Mouse (Mus musculus) skeletal muscle tissue, postnatal 0 days (tissue): ENCODE data around the gene Grm1. TPM values are rescaled to one million over a fixed set of nuclear protein-coding genes. Genes with fewer than 3 reads are reported as not detected.

Experiments used
- polyA plus RNA-seq: library from polyadenylated mRNA; unstranded; fragments of >200 nt; fragmentation: Nextera tagmentation; extraction: Ambion mirVana; gene quantifications from 2 replicates; pipeline ENCODE4 v1.2.1, GENCODE M21; 2015

Grm1 gene
- polyA plus RNA-seq = not detected in 2 replicates

DNA sequence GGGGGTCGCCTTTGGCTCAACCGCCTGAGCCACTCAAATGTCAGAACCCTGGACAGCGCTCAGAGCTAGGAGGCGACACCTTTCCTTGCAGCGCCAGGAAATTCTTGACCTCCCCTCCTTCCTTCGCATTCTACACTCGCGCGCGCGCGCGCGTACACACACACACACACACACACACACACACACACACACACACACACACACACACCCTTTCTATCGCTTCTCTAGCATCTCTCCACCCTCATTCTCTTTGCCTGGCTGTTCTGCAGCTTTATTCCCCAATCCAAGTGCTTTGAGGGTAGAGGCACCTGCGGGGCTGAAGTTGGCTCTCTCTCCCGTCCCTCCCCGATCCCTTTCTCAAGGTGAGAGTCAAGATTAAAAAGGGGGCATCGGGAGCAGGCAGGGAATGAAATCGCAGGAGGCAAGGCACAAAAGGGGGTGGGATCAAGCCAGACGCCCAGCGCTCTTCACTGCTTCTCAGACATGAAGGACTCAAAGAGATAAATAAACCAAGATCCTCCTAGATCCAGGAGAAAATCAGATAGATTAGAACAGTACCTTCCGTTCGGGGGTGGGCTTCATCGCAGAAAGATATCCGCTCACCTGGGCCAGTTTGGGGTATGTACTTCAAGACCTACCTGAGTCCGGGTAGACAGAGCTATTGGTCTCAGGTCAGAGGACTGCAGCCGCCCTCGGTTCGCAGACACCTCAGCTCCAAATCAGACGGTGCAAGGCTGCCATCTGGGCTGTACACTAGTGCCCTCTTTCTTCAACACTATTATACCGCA, at the start of gene Grm1:
Grm1 (minus strand) TSS at position 746 of the 788 bp plus-strand sequence.

DNA sequence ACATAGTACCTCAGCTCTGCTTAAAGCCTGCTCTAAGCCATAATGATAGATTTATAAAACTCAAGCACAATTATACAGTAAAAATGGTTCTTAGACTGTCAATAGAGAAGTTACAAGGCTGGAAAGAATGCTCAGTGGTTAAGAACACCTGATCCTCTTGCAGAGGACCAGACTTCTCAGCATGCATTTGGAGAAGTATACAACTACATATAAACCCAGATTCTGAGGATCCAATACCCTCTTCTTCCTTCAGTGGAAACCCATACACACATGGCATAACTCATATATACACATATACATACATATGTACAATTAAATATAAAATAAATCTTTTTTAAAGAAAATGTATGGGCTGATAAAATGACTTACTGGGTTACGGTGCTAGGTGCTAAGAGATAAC, 401.1 kb downstream of the Grm1 start, which contains the start of gene Gm10944:
Gm10944 (plus strand) TSS at position 301 of the 400 bp plus-strand sequence.

Other genes starting within 250 kb of the Grm1 start
- 6.2 and 6.4 TPM in 2 replicates for gene Shprh, start 67.1 kb upstream of the Grm1 start, polyA plus RNA-seq
- 13.5 and 16.3 TPM in 2 replicates for gene Fbxo30, start 199.0 kb upstream of the Grm1 start, polyA plus RNA-seq